Mouse (Mus musculus) neural tube, embryonic 10.5 days (tissue): Measurements from ENCODE around the gene Zfp36.

Experiments used
- DNase-seq: peaks from one replicate; pipeline ENCODE4 v3.0.0-alpha.2; 2017; ENCODE audit warnings: low spot score; ENCODE audit errors: extremely low spot score

Gene Zfp36

GRCm38 (mm10) chr7:28339213-28339917 lies 40.7 kb downstream of the Zfp36 start:
- DNase-seq = no peak

DNA sequence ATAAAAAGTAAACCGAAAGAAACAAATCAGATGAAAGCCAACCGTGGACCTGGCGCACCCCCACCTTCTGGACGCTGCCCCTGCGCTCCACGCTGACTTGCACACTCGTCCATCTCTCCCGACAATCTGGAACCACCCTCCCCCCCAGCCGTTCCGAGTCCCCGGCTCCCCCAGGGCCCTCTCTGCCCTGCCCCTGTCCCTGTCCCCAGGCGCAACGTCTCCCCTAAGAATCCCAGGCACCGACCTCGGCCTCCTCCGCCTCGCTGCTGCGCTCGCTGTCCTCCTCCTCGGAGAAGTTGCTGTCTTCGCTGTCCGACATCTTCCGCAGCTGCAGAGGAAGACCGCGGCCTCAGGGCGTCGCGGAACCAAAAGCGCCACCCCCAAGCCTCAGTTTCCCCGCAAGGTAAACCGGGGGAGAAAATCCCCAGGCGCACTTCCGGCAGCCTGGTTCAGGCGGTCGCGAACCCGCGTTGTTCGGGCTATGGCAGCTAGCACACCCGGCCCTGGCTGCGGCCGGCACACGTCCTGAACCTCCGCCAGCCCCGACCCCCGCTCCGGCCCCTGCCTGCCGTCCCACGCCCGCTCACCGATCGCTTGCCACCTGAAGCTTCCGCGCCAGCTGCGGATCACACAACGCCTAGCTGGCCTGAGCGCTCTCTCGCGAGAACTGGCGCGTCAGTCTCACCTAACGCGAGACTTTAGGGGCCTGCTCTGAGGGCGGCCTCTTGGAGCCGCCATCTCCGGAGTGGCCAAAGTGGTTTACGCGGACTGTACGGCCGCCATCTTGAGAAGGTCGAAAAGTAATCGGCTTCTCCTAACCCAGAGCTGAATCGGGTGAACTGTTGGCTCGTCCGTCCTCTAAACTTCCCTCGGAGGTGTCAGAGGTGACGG lies 41.7 kb downstream of the Zfp36 start, which contains the start of gene Supt5:
TSS of gene Supt5 (minus strand) at position 639 of the 891 bp plus-strand sequence.
- DNase-seq = peak; percentile 96

DNA sequence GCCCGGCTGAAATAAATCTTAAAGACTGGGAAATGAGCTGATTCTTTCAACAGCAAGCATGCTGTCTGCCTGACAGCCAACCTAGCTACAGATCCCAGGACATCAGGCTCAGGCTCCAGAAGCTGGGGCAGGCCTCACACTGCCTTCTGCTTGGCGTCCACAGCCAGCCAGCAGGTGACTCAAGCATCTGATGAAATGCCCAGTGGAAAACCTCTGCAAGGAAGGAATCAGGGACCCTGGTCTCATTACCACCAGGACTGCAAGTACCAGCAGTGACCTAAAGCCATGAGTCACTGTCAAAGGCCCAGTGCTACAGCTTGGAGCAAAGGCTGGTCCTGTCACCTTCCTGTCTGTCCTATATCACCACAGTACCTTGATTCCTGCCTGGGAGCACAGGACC lies 44.6 kb downstream of the Zfp36 start:
- DNase-seq = no peak

GRCm38 (mm10) chr7:28334534-28334933 lies 45.5 kb downstream of the Zfp36 start:
- no peak for DNase-seq

DNA sequence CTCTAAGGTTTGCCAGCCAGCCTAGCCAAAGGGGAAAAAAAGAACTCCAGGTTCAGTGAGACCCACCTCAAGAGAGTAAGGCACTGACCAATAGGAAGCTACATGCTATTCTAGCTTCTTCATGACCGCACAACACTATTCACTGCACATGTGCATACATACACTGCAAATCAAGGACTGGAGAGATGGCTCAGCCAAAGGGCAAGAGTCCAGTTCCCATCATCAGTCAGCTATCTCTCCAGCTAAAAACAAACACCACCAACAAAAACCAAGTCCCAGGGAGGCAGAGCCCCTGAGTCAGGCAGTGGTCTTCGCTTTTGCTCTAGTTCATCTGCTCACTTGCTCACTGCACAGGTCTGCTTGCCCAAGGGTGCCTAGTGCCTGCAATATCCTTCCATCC lies 51.8 kb downstream of the Zfp36 start:
- no peak for DNase-seq
